Mouse (Mus musculus): Measurements from ENCODE around the gene Asic2. TPM values are rescaled to one million over a fixed set of nuclear protein-coding genes. Genes with fewer than 3 reads are reported as not detected.
A peak's percentile ranks its signal among the peaks of the same experiment; 100 is the strongest.

The Asic2 gene
- polyA plus RNA-seq, 1 experiment, result not detected

- Histone ChIP-seq H3K4me3 (replicated peaks; ENCODE audit: control insufficient read depth, low read depth, low read length) (no peak overlapping the region), H3K4me1 (ENCODE audit: control insufficient read depth, insufficient read depth, low read length) (no peaks in the 10 kb centered on the region; the same call in 1 of the 2 replicates), H3K27ac (ENCODE audit: control insufficient read depth, insufficient read depth, low read depth, low read length, poor library complexity) (no peak overlapping the region)
- WGBS, result 68% methylated on average over 3 of the region's 3 CpGs
- no peak for TF ChIP-seq POLR2A (IDR thresholded peaks at IDR 0.05; ENCODE audit: borderline replicate concordance, control insufficient read depth, low read depth, low read length)
- peak; percentile 37; the same call in 1 of the 2 replicates for TF ChIP-seq CTCF (IDR thresholded peaks at IDR 0.05; ENCODE audit: control insufficient read depth, insufficient read depth, low read length)
Observed at GRCm38 (mm10) chr11:81972044-81972443, 3.8 kb upstream of the Asic2 start.

- 15% methylated on average over 15 of the region's 15 CpGs for WGBS
- TF ChIP-seq CTCF (IDR thresholded peaks at IDR 0.05; ENCODE audit: control insufficient read depth, insufficient read depth, low read length) (no peak), POLR2A (IDR thresholded peaks at IDR 0.05; ENCODE audit: borderline replicate concordance, control insufficient read depth, low read depth, low read length) (no peak)
- no peaks in the 10 kb centered on the region for H3K4me1 ChIP-seq (ENCODE audit: control insufficient read depth, insufficient read depth, low read length)
- no peak overlapping the region for H3K27ac ChIP-seq (ENCODE audit: control insufficient read depth, insufficient read depth, low read depth, low read length, poor library complexity)
- H3K4me3 ChIP-seq (replicated peaks; ENCODE audit: control insufficient read depth, low read depth, low read length), result no peak overlapping the region
Observed at GRCm38 (mm10) chr11:81966626-81967289, 1.5 kb downstream of the Asic2 start.

DNA sequence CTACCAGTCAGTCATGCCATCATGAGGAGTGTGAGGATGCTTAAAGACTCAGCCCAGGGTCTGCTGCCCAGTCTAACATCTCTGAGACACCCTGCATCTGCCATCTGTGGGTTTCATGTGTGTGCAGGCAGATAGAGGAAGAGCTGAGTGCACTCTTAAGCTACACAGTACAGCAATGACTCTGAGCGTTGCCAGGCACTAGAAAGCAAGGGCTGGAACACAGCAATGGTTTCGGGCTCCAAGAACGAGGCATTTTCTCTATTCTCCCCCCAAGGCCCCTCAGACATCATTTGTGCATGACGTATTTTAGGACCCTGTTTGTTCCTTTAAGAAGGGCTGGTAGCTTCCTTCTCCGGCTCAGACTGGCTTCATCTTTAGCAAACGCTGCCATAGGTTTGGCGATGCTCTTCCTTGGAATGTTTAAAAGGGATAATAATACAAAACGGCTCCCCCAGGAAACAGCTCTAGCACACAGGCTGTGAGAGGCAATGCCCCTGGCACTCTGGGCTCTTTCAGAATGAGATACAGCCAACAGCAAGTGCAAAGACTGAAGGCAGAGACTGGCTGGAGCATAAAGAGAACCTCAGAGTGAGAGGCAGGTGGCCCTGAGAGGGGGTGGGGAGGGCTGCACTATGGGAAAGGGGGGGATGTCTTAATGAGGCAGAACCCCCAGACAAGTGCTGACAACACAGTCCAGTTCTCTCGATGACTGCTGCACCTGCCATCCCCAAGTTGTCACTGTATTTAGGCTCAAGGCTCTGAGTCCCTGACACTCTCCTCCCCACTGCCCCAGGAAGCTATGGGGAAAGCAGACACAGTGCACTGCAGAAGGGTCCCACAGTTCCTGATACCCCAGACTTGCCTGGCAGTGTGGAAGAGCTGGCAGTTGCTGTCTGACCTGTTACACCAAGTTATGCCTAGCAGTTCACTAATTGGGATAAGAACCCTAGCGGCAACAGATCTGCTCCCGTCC, 2.3 kb downstream of the Asic2 start:
- Histone ChIP-seq H3K4me1 (ENCODE audit: control insufficient read depth, insufficient read depth, low read length) (no peaks in the 10 kb centered on the region), H3K27ac (ENCODE audit: control insufficient read depth, insufficient read depth, low read depth, low read length, poor library complexity) (no peak overlapping the region), H3K4me3 (replicated peaks; ENCODE audit: control insufficient read depth, low read depth, low read length) (no peak overlapping the region)
- TF ChIP-seq CTCF (IDR thresholded peaks at IDR 0.05; ENCODE audit: control insufficient read depth, insufficient read depth, low read length) (no peak), POLR2A (IDR thresholded peaks at IDR 0.05; ENCODE audit: borderline replicate concordance, control insufficient read depth, low read depth, low read length) (no peak)
- WGBS, result 60% methylated on average over 11 of the region's 11 CpGs

- TF ChIP-seq CTCF (IDR thresholded peaks at IDR 0.05; ENCODE audit: control insufficient read depth, insufficient read depth, low read length), result no peak
- TF ChIP-seq POLR2A (IDR thresholded peaks at IDR 0.05; ENCODE audit: borderline replicate concordance, control insufficient read depth, low read depth, low read length), result no peak
- no peak overlapping the region for H3K27ac ChIP-seq (ENCODE audit: control insufficient read depth, insufficient read depth, low read depth, low read length, poor library complexity)
- no peak overlapping the region for H3K4me3 ChIP-seq (replicated peaks; ENCODE audit: control insufficient read depth, low read depth, low read length)
- 79% methylated on average over 4 of the region's 4 CpGs for WGBS
- no peaks in the 10 kb centered on the region for H3K4me1 ChIP-seq (ENCODE audit: control insufficient read depth, insufficient read depth, low read length)
Observed at GRCm38 (mm10) chr11:81964561-81964960, 3.7 kb downstream of the Asic2 start.

- H3K4me1 ChIP-seq (ENCODE audit: control insufficient read depth, insufficient read depth, low read length), result no peaks in the 10 kb centered on the region; the same call in 1 of the 2 replicates
- H3K27ac ChIP-seq (ENCODE audit: control insufficient read depth, insufficient read depth, low read depth, low read length, poor library complexity), result no peak overlapping the region
- no peak overlapping the region for H3K4me3 ChIP-seq (replicated peaks; ENCODE audit: control insufficient read depth, low read depth, low read length)
- 9% methylated on average over 4 of the region's 4 CpGs for WGBS
- TF ChIP-seq CTCF (IDR thresholded peaks at IDR 0.05; ENCODE audit: control insufficient read depth, insufficient read depth, low read length), result no peak
- TF ChIP-seq POLR2A (IDR thresholded peaks at IDR 0.05; ENCODE audit: borderline replicate concordance, control insufficient read depth, low read depth, low read length), result no peak
Observed at GRCm38 (mm10) chr11:81954398-81954797, 13.9 kb downstream of the Asic2 start.

DNA sequence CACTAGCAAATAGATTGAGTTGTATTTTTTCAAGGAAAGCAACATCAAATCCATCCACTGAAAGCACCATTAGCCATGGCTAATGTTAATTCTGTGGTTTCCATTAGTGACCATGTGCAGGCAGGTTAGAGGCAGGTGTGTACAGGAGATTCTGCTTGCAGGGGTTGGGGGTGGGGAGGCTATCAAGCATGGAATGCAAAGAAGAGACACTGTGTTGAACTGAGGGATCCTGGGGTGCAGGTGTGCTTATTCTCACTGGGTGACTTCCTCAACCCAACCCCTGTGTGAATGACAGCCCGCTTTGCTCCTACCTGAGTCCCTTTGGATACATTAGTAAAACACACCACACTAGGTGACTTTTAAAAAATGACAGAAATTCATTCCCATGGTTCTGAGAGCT, 20.2 kb downstream of the Asic2 start:
- Histone ChIP-seq H3K4me3 (replicated peaks; ENCODE audit: control insufficient read depth, low read depth, low read length) (no peak overlapping the region), H3K27ac (ENCODE audit: control insufficient read depth, insufficient read depth, low read depth, low read length, poor library complexity) (no peak overlapping the region), H3K4me1 (ENCODE audit: control insufficient read depth, insufficient read depth, low read length) (no peaks in the 10 kb centered on the region)
- WGBS, result 64% methylated on average over 1 of the region's 1 CpGs
- TF ChIP-seq CTCF (IDR thresholded peaks at IDR 0.05; ENCODE audit: control insufficient read depth, insufficient read depth, low read length) (no peak), POLR2A (IDR thresholded peaks at IDR 0.05; ENCODE audit: borderline replicate concordance, control insufficient read depth, low read depth, low read length) (no peak)

- WGBS, result 11% methylated on average over 1 of the region's 1 CpGs
- TF ChIP-seq CTCF (IDR thresholded peaks at IDR 0.05; ENCODE audit: control insufficient read depth, insufficient read depth, low read length) (no peak), POLR2A (IDR thresholded peaks at IDR 0.05; ENCODE audit: borderline replicate concordance, control insufficient read depth, low read depth, low read length) (no peak)
- H3K4me1 ChIP-seq (ENCODE audit: control insufficient read depth, insufficient read depth, low read length), result no peaks in the 10 kb centered on the region
- no peak overlapping the region for H3K4me3 ChIP-seq (replicated peaks; ENCODE audit: control insufficient read depth, low read depth, low read length)
- H3K27ac ChIP-seq (ENCODE audit: control insufficient read depth, insufficient read depth, low read depth, low read length, poor library complexity), result no peak overlapping the region
Observed at GRCm38 (mm10) chr11:81942167-81942566, 26.1 kb downstream of the Asic2 start.

- 4% methylated on average over 1 of the region's 1 CpGs for WGBS
- H3K4me3 ChIP-seq (replicated peaks; ENCODE audit: control insufficient read depth, low read depth, low read length), result no peak overlapping the region
- TF ChIP-seq CTCF (IDR thresholded peaks at IDR 0.05; ENCODE audit: control insufficient read depth, insufficient read depth, low read length) (peak; percentile 38; the same call in 1 of the 2 replicates), POLR2A (IDR thresholded peaks at IDR 0.05; ENCODE audit: borderline replicate concordance, control insufficient read depth, low read depth, low read length) (no peak)
- H3K27ac ChIP-seq (ENCODE audit: control insufficient read depth, insufficient read depth, low read depth, low read length, poor library complexity), result no peak overlapping the region
- no peaks in the 10 kb centered on the region for H3K4me1 ChIP-seq (ENCODE audit: control insufficient read depth, insufficient read depth, low read length)
Observed at GRCm38 (mm10) chr11:81940988-81941387, 27.3 kb downstream of the Asic2 start.
